Mouse (Mus musculus) lung, embryonic 15.5 days (tissue): Measurements from ENCODE around the gene Wwc1. TPM values are rescaled to one million over a fixed set of nuclear protein-coding genes. Genes with fewer than 3 reads are reported as not detected.

Source experiments
- ATAC-seq: fragments of 200-750 bp; cut with Nextera tagmentation; 2 replicates; pipeline ENCODE4 v1.8.0; 2017; ENCODE audit warnings: moderate number of reproducible peaks, borderline replicate concordance; ENCODE audit not compliant: low FRiP score, low TSS enrichment; ENCODE audit errors: extremely low read depth
- H3K27ac ChIP-seq: fragments of 300-500 bp; sonication (generic); 2 replicates; pipeline ENCODE4 v1.5.1; 2015; ENCODE audit warnings: moderate library complexity, mild to moderate bottlenecking, inconsistent platforms
- H3K27me3 ChIP-seq: fragments of 300-500 bp; sonication (generic); 2 replicates; pipeline ENCODE4 v1.6.1; 2015; ENCODE audit warnings: inconsistent platforms
- H3K36me3 ChIP-seq: fragments of 300-500 bp; sonication (generic); 2 replicates; pipeline ENCODE4 v1.6.1; 2015; ENCODE audit warnings: inconsistent platforms
- H3K4me1 ChIP-seq: fragments of 300-500 bp; sonication (generic); 2 replicates; pipeline ENCODE4 v1.6.1; 2015; ENCODE audit warnings: inconsistent platforms
- H3K4me2 ChIP-seq: fragments of 300-500 bp; sonication (generic); 2 replicates; pipeline ENCODE4 v1.6.1; 2015; ENCODE audit warnings: inconsistent platforms, mild to moderate bottlenecking, moderate library complexity
- H3K4me3 ChIP-seq: fragments of 300-500 bp; sonication (generic); 2 replicates; pipeline ENCODE4 v1.5.1; 2015; ENCODE audit warnings: mild to moderate bottlenecking, inconsistent platforms
- H3K9ac ChIP-seq: fragments of 300-500 bp; sonication (generic); 2 replicates; pipeline ENCODE4 v1.6.1; 2015; ENCODE audit warnings: inconsistent platforms
- H3K9me3 ChIP-seq: fragments of 300-500 bp; sonication (generic); 2 replicates; pipeline ENCODE4 v1.6.1; 2016; ENCODE audit warnings: inconsistent platforms
- WGBS: fragments of 180-500 bp; shearing (Covaris S2); methylation state at CpG from one replicate; pipeline ENCODE4 v1.1.7; 2015; 5-methylcytosine and 5-hydroxymethylcytosine counted together
- polyA plus RNA-seq: library from polyadenylated mRNA; unstranded; fragments of >200 nt; fragmentation: Nextera tagmentation; extraction: Ambion mirVana; gene quantifications from 2 replicates; pipeline ENCODE4 v1.2.1, GENCODE M21; 2015

Gene Wwc1
- polyA plus RNA-seq, 1 experiment from 2014 or later, result 16.2 TPM

GRCm38 (mm10) chr11:35989967-35990366 lies 9.6 kb upstream of the Wwc1 start:
- H3K4me2 ChIP-seq, result no peak overlapping the region
- peaks cover 3% of the 10 kb centered on the region; the same call in 1 of the 2 replicates for H3K27me3 ChIP-seq
- H3K27ac ChIP-seq, result no peak overlapping the region
- H3K9ac ChIP-seq, result no peak overlapping the region
- no peaks in the 10 kb centered on the region for H3K36me3 ChIP-seq
- H3K4me3 ChIP-seq, result no peak overlapping the region
- ATAC-seq, result no peak
- 71% methylated on average over 4 of the region's 4 CpGs for WGBS
- H3K9me3 ChIP-seq, result no peaks in the 10 kb centered on the region
- 0 out of 2 replicates have a peak, but pooled peaks cover 10% of the 10 kb centered on the region for H3K4me1 ChIP-seq

GRCm38 (mm10) chr11:35985841-35986393 lies 5.6 kb upstream of the Wwc1 start:
- H3K9me3 ChIP-seq, result no peaks in the 10 kb centered on the region
- no peaks in the 10 kb centered on the region for H3K36me3 ChIP-seq
- H3K4me3 ChIP-seq, result peak overlapping the region; percentile 19
- H3K4me1 ChIP-seq, result peaks cover 10% of the 10 kb centered on the region; the same call in 1 of the 2 replicates
- ATAC-seq, result peak; percentile 69
- no peak overlapping the region for H3K27ac ChIP-seq
- peak overlapping the region; percentile 50 for H3K4me2 ChIP-seq
- 1% methylated on average over 19 of the region's 19 CpGs for WGBS
- no peak overlapping the region for H3K9ac ChIP-seq
- peaks cover 22% of the 10 kb centered on the region; the same call in 1 of the 2 replicates for H3K27me3 ChIP-seq

GRCm38 (mm10) chr11:35982734-35983133 lies 2.4 kb upstream of the Wwc1 start:
- H3K27me3 ChIP-seq, result peaks cover 43% of the 10 kb centered on the region
- no peak overlapping the region for H3K27ac ChIP-seq
- no peaks in the 10 kb centered on the region for H3K9me3 ChIP-seq
- H3K4me1 ChIP-seq, result peaks cover 16% of the 10 kb centered on the region; the same call in 1 of the 2 replicates
- no peak for ATAC-seq
- H3K4me2 ChIP-seq, result no peak overlapping the region
- H3K9ac ChIP-seq, result no peak overlapping the region
- no peak overlapping the region for H3K4me3 ChIP-seq
- H3K36me3 ChIP-seq, result no peaks in the 10 kb centered on the region
- WGBS, result 76% methylated on average over 3 of the region's 3 CpGs

GRCm38 (mm10) chr11:35979733-35980410 lies 455 bp downstream of the Wwc1 start:
- H3K4me1 ChIP-seq, result peaks cover 7% of the 10 kb centered on the region
- peak; percentile 75 for ATAC-seq
- H3K27me3 ChIP-seq, result peaks cover 45% of the 10 kb centered on the region
- H3K27ac ChIP-seq, result peak overlapping the region; percentile 77
- H3K4me2 ChIP-seq, result peak overlapping the region; percentile 89
- H3K4me3 ChIP-seq, result peak overlapping the region; percentile 66
- H3K9ac ChIP-seq, result peak overlapping the region; percentile 75
- under 1% methylated on average over 55 of the region's 66 CpGs for WGBS
- no peaks in the 10 kb centered on the region for H3K36me3 ChIP-seq
- no peaks in the 10 kb centered on the region for H3K9me3 ChIP-seq

- peaks cover 7% of the 10 kb centered on the region for H3K4me1 ChIP-seq
- peak overlapping the region; percentile 77 for H3K27ac ChIP-seq
- WGBS, result under 1% methylated on average over 10 of the region's 12 CpGs
- peaks cover 43% of the 10 kb centered on the region for H3K27me3 ChIP-seq
- no peak for ATAC-seq
- no peaks in the 10 kb centered on the region for H3K36me3 ChIP-seq
- peak overlapping the region; percentile 75 for H3K9ac ChIP-seq
- peak overlapping the region; percentile 89 for H3K4me2 ChIP-seq
- no peaks in the 10 kb centered on the region for H3K9me3 ChIP-seq
- H3K4me3 ChIP-seq, result peak overlapping the region; percentile 66
Measured at GRCm38 (mm10) chr11:35979266-35979732, 1.0 kb downstream of the Wwc1 start.

GRCm38 (mm10) chr11:35977796-35978195 lies 2.5 kb downstream of the Wwc1 start:
- ATAC-seq, result no peak
- H3K9me3 ChIP-seq, result no peaks in the 10 kb centered on the region
- no peak overlapping the region; the same call in 1 of the 2 replicates for H3K27ac ChIP-seq
- WGBS, result 72% methylated on average over 3 of the region's 3 CpGs
- H3K4me3 ChIP-seq, result 0 out of 2 replicates have a peak overlapping the region, but pooled peaks have one; percentile 66
- peaks cover 38% of the 10 kb centered on the region for H3K27me3 ChIP-seq
- H3K9ac ChIP-seq, result no peak overlapping the region
- H3K4me1 ChIP-seq, result peaks cover 14% of the 10 kb centered on the region
- H3K4me2 ChIP-seq, result peak overlapping the region; percentile 89
- no peaks in the 10 kb centered on the region for H3K36me3 ChIP-seq

- Histone ChIP-seq H3K27ac (peak overlapping the region; percentile 34; the same call in 1 of the 2 replicates), H3K4me3 (peak overlapping the region; percentile 10; the same call in 1 of the 2 replicates), H3K4me1 (peaks cover 21% of the 10 kb centered on the region), H3K4me2 (peak overlapping the region; percentile 89), H3K36me3 (no peaks in the 10 kb centered on the region), H3K9me3 (no peaks in the 10 kb centered on the region), H3K27me3 (peaks cover 36% of the 10 kb centered on the region), H3K9ac (0 out of 2 replicates have a peak overlapping the region, but pooled peaks have one; percentile 6)
- 54% methylated on average over 6 of the region's 6 CpGs for WGBS
- ATAC-seq, result no peak
Measured at GRCm38 (mm10) chr11:35977096-35977495, 3.2 kb downstream of the Wwc1 start.

GRCm38 (mm10) chr11:35976482-35976881 lies 3.8 kb downstream of the Wwc1 start:
- Histone ChIP-seq H3K27ac (no peak overlapping the region), H3K4me2 (peak overlapping the region; percentile 89), H3K9ac (no peak overlapping the region), H3K27me3 (peaks cover 30% of the 10 kb centered on the region), H3K9me3 (no peaks in the 10 kb centered on the region), H3K4me3 (no peak overlapping the region), H3K4me1 (peaks cover 25% of the 10 kb centered on the region), H3K36me3 (no peaks in the 10 kb centered on the region)
- WGBS, result 47% methylated on average over 6 of the region's 6 CpGs
- ATAC-seq, result no peak

GRCm38 (mm10) chr11:35974632-35975450 lies 5.5 kb downstream of the Wwc1 start:
- ATAC-seq, result no peak
- 77% methylated on average over 6 of the region's 6 CpGs for WGBS
- H3K9ac ChIP-seq, result no peak overlapping the region
- no peaks in the 10 kb centered on the region for H3K9me3 ChIP-seq
- no peak overlapping the region for H3K4me2 ChIP-seq
- no peaks in the 10 kb centered on the region for H3K36me3 ChIP-seq
- no peak overlapping the region for H3K27ac ChIP-seq
- H3K4me1 ChIP-seq, result peaks cover 29% of the 10 kb centered on the region
- H3K4me3 ChIP-seq, result no peak overlapping the region
- peaks cover 26% of the 10 kb centered on the region for H3K27me3 ChIP-seq

GRCm38 (mm10) chr11:35973135-35973534 lies 7.2 kb downstream of the Wwc1 start:
- no peak overlapping the region for H3K4me3 ChIP-seq
- no peaks in the 10 kb centered on the region for H3K9me3 ChIP-seq
- H3K9ac ChIP-seq, result no peak overlapping the region
- peaks cover 9% of the 10 kb centered on the region for H3K27me3 ChIP-seq
- no peak for ATAC-seq
- peak overlapping the region; percentile 74 for H3K27ac ChIP-seq
- WGBS, result 23% methylated on average over 7 of the region's 7 CpGs
- H3K4me2 ChIP-seq, result peak overlapping the region; percentile 23; the same call in 1 of the 2 replicates
- no peaks in the 10 kb centered on the region for H3K36me3 ChIP-seq
- peaks cover 25% of the 10 kb centered on the region for H3K4me1 ChIP-seq

- peaks cover 4% of the 10 kb centered on the region; the same call in 1 of the 2 replicates for H3K27me3 ChIP-seq
- H3K27ac ChIP-seq, result peak overlapping the region; percentile 74
- 4% methylated on average over 6 of the region's 6 CpGs for WGBS
- no peaks in the 10 kb centered on the region for H3K36me3 ChIP-seq
- no peak overlapping the region; the same call in 1 of the 2 replicates for H3K4me2 ChIP-seq
- ATAC-seq, result no peak
- H3K4me3 ChIP-seq, result no peak overlapping the region
- H3K9me3 ChIP-seq, result no peaks in the 10 kb centered on the region
- H3K4me1 ChIP-seq, result peaks cover 25% of the 10 kb centered on the region
- no peak overlapping the region for H3K9ac ChIP-seq
Measured at GRCm38 (mm10) chr11:35972270-35972931, 7.9 kb downstream of the Wwc1 start.
